Mouse (Mus musculus) thymus, adult 18-20 months (tissue): Measurements from ENCODE around the gene Zfp777.

Source experiments
- DNase-seq, 2 experiments: peaks; one replicate each; pipeline ENCODE4 v3.0.0; 2022; ENCODE audit warnings: mixed read lengths in 2 of 2

The Zfp777 gene

DNA sequence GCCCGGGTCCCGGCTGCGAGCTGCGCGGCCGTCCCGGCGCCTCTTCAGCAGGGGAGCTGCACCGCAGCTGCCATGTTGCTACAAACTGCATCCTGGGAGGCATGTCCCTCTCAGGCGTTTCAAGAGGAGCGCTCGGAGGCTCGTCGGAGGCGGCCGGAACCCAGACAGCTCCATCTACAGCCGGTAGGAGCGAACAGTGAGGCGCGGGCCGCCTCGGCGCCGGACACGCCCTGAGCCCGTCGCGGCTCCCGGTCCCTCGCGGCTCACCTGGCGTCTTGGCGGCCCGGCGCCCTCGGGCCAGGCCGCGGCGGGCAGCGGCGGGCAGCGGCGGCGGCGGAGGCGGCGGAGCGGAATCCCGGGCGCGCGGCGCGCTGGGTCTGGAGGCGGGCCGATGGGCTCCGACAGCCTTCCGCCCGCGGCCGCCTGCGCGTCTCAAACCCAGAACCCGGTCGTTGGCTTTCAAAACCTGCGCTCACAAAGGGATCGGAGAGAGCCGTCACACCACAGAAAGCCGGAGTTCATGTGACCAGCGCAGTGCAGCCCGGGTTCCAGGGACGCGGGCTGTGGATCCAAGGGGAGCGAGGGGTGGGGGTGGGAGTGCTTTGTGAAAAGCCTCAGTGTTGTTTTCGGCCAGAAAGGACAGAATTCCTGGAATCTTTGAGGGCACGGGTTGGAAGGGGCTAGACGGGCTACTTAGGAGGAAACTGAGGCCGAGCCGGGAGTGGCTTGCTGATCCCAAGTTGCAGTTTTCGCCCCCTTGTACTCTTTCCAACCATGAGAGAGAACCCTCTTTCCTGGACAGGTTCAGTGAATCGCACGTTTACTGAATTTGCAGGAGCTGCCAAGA is at the start of gene Zfp777:
Zfp777 (minus strand) TSS at position 486 of the 847 bp plus-strand sequence.
- DNase-seq = peak; percentile 77 to 78

DNA sequence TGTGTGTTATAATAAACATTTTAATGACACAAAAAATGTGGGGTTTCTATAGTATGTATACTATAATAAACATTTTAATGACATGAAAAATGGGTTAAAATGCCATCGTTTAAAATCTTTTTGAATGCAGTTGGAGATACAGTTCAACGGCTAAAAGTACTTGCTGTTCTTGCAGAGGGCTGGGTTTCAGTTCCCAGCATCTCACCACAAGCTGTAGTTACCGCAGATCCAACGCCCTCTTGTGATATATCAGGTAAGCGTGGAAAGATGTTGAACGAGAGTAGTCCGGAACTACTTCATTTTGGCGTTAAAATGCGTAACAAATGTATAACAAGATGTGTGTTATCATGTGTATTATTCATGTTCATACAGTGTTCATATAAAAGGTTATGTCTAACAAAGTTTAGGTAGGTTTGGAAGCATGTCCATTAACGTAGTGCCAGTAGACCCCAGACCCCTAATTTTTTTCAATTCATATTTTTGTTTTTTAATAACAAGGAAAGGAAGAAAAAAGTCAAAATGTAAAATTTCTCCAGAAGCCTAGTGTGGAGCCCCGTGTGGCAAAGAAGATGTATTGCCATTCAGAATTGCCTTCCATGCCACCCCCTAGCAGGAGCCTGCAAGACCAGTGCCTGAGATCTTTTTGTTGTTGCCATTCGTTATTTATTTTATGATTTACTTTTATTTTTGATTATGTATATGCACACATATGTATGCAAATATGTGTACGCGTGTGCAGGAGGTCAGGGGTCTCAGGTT is 38.4 kb upstream of the Zfp777 start:
- DNase-seq = no peak

- DNase-seq = peak; percentile 81 to 86
Observed at GRCm38 (mm10) chr6:48086471-48086878, 37.8 kb upstream of the Zfp777 start, which contains the start of gene Zfp746. Gene Zfp746 (minus strand): TSS chr6:48086593.

GRCm38 (mm10) chr6:48085521-48086404 is 37.1 kb upstream of the Zfp777 start:
- DNase-seq = peak; percentile 61 to 69

- no peak for DNase-seq
Observed at GRCm38 (mm10) chr6:48083733-48084191, 35.1 kb upstream of the Zfp777 start.

- no peak for DNase-seq
Observed at GRCm38 (mm10) chr6:48081952-48082351, 33.2 kb upstream of the Zfp777 start.

- DNase-seq = no peak
Observed at GRCm38 (mm10) chr6:48081021-48081420, 32.3 kb upstream of the Zfp777 start.

DNA sequence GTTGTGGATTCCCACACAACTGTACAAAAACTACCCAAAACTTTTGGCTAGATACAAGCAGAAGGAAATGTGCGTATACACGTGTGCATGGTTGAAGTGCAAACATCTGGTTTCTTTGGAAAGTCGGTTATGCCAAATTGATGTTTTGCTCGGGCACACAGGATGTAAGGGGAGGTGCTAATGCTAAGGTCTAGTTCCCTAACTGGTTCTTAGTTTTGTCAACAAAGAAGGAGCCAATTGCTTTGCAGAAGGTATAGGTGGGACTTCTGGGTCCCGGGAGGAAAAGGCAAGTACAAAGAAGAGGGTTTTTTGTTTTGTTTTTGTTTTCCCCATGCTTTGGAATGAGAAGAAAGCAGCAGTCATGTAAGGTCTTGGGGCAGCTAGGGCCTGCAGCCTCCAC is 24.6 kb upstream of the Zfp777 start:
- DNase-seq = peak; percentile 24 to 62

GRCm38 (mm10) chr6:48067492-48067891 is 18.8 kb upstream of the Zfp777 start:
- DNase-seq = no peak

DNA sequence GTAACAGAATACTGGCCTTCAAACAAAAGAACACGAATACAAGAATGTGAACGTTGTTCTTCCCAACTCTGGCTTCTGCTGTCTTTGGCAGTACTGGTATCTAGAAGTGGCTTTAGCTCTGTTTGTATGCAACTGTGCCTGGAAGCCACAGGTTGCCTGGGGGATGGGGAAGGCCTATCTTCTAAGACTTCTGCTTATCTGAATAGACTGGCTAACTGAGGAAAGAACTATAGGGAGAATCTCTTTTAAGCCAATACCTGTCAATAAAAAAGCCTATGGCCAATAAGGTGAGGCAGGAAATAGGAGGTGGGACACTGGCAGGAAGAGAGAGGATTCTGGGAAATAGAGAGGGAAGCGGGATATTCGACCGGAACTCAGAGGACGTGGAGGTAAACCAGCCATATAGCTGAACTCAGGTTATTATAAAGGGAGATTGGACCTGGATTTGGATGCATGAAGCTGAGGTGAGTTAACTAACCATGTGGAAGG is 16.9 kb upstream of the Zfp777 start:
- no peak for DNase-seq

DNA sequence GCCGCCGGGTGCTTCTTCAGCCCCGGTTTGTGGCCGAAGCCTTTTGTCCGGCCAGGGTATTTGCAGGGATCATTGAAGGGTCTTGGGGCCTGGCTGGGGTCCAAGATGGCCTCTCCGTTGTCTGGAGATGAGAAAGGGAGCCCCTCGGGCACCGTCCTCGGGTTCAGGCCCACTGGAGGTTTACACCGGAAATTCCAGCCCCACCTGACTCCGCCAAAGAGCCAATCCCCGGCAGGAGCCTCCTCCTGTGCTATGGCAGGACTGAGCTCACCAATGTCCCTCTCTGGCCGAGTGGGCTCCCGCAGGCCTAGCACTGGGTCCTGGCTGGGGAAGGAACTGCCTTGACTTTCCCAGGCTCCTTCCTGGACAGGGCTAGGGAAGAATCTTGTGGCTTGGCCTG is 15.7 kb upstream of the Zfp777 start:
- DNase-seq = no peak

DNA sequence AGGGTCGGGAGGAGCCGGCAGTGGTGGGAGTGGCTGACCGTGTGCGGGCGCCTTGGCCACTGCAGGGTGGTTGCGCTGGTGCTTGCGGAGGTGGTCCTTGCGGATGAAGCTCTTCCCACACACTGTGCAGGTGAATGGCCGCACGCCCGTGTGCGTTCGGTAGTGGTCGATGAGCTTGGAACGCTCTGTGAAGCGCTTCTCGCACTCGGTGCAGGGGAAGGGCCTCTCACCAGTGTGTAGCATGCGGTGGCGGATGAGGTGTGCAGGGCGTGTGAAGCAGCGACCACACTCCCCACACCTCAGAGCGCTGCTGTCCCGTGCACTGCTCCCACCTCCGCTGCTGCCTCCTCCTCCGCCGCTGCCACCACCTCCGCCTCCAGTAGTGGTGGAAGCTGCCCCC is 15.2 kb upstream of the Zfp777 start:
- no peak for DNase-seq

DNA sequence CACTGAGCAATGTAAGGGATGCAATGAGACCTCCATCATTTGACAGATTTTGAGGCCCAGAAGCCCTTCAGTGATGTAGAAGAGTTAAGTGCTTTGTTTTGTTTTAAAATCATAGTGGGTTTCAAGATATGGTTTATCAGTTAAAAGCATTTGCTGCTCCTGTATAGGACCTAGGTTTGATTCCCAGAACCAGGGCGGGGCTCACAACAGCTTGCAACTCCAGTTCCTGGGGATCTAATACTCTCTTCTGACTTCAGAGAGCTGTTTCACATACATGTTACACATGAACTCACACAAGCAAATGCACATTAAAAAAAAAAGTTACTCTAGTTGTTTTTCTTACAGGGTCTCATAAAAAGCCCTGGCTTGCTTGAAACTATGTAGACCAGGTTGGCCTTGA is 12.2 kb upstream of the Zfp777 start:
- no peak for DNase-seq

- DNase-seq = no peak
Observed at GRCm38 (mm10) chr6:48060421-48060820, 11.7 kb upstream of the Zfp777 start.

- DNase-seq = no peak
Observed at GRCm38 (mm10) chr6:48052136-48052535, 3.4 kb upstream of the Zfp777 start.

GRCm38 (mm10) chr6:48051666-48052065 is 3.0 kb upstream of the Zfp777 start:
- DNase-seq = no peak

- no peak for DNase-seq
Observed at GRCm38 (mm10) chr6:48049273-48050065, 758 bp upstream of the Zfp777 start.

GRCm38 (mm10) chr6:48047450-48048351 is 1.0 kb downstream of the Zfp777 start:
- DNase-seq = peak; percentile 12 to 23

GRCm38 (mm10) chr6:48047114-48047449 is 1.6 kb downstream of the Zfp777 start:
- DNase-seq = no peak

DNA sequence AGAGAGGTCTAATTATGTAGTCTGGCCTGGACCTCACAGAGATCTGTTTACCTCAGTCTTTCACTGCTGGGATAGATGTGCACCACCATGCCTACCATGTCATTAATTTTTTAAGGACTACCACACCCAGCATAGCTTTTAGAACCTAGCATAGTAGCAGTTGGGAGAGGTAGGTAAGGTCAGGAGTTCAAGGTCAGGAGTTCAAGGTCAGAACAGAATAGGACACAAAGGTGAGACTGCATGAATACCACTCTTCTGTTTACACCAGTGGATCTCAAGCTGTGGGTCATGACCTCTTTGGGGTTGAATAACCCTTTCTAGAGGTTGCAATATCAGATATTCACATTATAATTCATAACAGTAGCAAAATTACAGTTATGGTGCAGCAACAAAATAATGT is 16.1 kb downstream of the Zfp777 start:
- no peak for DNase-seq
